ENCODE assay signal across 1 mouse cellular context in genomic region chr7:45701607-45702006, GRCm38 (mm10).
TF ChIP-seq lines count a peak whose summit lies in the region.

No protein-coding gene starts in this region.

TF ChIP-seq in ES-E14, 5 proteins besides CTCF, POLR2A, EP300 and RAD21:
- TF ChIP-seq ZNF384 (IDR thresholded peaks at IDR 0.05; ENCODE audit: low read depth, low read length): no peak
- no peak for TF ChIP-seq MAFK (IDR thresholded peaks at IDR 0.05; ENCODE audit: insufficient read depth, low read depth, low read length)
- no peak for TF ChIP-seq ZC3H11A (IDR thresholded peaks at IDR 0.05; ENCODE audit: borderline replicate concordance, low read depth, low read length)
- TF ChIP-seq HCFC1 (IDR thresholded peaks at IDR 0.05; ENCODE audit: borderline replicate concordance, insufficient read depth, low read length): no peak
- TF ChIP-seq CHD2 (IDR thresholded peaks at IDR 0.05; ENCODE audit: low read depth, low read length): no peak
